Mouse (Mus musculus) layer of hippocampus, adult 18-20 months (tissue): ENCODE data around the gene Fam181b. TPM values are rescaled to one million over a fixed set of nuclear protein-coding genes. Genes with fewer than 3 reads are reported as not detected.

ENCODE experiments used
- DNase-seq, 2 experiments: peaks; one replicate each; pipeline ENCODE4 v3.0.0; 2022; ENCODE audit warnings: low spot score in 2 of 2
- long read RNA-seq: library from polyadenylated mRNA; stranded (forward); transcript quantifications from one replicate; pipeline ENCODE4 v2.0.0, GENCODE M21; 2021
- total RNA-seq, 2 experiments: library from RNA; stranded (reverse); gene quantifications; 2 replicates each; pipeline ENCODE4 v1.2.3; 2021

Fam181b gene
- 10 to 100 TPM; 21.7 to 21.9 TPM for total RNA-seq
- long read RNA-seq, transcript Fam181b-201 (1 exons, 2,003 nt) = major isoform, 35 of 35 reads
- long read RNA-seq, partial matches to known transcripts = 0 of 35 reads
- long read RNA-seq, other reads (novel, unspliced or antisense) = 0 of 35 reads

DNA sequence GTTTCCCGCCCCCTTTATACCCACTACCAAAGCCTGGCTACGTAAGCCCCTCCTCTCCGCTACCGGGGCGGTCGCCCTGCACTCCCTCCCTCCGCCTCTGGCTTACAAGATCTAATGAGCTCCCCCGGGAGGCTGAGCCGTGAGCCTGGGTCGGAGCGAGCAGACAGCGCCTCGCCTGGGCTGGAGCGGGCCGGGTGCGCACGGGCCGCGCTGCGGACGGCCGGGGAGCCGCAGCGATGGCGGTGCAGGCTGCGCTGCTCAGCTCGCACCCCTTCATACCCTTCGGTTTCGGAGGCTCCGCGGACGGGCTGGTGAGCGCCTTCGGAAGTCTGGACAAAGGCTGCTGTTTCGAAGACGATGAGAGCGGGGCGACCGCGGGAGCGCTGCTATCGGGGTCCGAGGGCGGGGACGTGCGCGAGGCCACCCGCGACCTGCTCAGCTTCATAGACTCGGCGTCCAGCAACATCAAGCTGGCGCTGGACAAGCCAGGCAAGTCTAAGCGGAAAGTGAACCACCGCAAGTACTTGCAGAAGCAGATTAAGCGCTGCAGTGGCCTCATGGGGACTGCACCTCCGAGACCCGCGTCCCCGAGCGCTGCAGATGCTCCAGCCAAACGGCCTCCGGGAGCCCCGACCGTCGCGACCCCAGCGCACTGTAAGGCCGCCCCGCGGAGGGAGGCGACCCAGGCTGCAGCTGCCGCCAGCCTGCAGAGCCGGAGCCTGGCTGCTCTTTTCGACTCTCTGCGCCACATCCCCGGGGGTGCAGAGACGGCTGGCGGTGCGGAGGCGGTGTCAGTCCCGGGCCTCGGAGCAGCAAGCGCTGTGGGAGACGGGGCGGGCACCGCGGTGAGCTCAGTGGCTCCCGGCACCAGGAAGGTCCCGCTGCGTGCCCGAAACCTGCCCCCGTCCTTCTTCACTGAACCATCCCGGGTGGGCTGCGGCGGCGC is at the start of gene Fam181b:
Gene Fam181b (plus strand): TSS at position 81 of the 946 bp plus-strand sequence.
- peak; percentile 63 for DNase-seq

DNA sequence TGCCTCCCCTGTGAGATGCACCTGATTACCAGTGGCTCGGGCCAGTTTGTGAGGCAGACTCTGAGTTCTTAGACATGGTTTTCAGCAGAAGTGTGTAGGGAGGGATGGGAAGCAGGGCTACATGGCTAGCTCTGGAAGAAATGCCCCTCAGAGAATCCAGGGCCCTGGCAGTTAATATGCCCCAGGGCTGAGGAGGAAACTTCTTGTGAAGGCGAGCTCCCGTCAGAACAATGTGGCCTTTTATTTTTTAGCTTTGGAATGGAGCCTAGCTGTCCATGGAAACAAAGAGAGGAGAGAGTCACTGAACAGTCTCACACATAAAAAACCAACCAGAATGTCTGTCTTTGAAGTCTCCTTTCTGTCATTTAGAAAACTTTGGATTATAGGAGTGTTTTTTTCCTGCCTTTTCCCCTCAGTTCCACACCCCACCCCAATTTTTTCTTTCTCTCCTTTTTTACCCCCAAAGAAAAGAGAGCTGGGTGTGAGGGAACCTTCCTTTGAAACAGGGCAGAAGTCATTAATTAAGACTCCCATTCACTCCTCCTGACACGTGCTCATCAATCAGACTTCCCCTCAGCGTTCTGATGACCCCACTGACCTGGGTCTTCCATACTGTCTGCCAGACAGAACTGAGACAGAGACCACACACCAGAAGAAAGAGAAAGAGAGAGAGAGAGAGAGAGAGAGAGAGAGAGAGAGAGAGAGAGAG is 41.7 kb upstream of the Fam181b start:
- DNase-seq = peak in 1 of 2 experiments; percentile 7

DNA sequence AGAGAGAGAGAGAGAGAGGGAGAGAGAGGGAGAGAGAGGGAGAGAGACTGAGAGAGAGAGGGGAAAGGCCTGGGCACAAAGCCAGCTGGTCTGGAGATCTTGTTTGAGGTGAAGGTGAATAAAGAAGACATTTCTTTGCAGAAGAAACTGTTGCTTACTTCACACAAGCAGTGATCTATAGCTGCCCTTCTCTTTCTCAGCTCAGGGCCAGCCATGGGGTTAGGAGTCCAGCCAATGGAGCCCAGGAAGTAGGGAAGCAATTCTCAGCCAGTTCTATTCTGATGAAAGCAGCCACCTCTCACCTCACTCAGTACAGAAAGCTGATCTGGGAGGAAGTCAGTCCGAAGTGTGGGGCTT is 41.2 kb upstream of the Fam181b start:
- DNase-seq = no peak

DNA sequence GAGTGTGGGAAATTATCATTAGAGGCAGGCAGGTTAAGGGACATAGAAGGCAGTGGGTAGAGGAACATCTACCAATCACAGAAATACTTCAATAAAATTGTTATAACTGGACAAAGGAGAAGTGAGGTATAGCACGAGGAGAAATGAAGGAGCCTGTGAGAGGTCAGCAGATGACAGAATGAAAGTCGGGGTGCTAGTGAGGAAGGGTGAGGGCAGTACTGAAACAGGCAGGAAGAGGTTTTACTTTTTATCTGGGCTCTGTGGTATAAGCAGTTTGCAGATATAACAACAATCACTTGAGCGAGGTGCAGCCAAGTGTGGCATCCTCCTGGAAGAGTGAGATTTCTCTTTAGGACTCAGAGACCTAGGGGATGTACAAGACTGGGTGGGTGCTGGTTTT is 40.1 kb upstream of the Fam181b start:
- DNase-seq = no peak

DNA sequence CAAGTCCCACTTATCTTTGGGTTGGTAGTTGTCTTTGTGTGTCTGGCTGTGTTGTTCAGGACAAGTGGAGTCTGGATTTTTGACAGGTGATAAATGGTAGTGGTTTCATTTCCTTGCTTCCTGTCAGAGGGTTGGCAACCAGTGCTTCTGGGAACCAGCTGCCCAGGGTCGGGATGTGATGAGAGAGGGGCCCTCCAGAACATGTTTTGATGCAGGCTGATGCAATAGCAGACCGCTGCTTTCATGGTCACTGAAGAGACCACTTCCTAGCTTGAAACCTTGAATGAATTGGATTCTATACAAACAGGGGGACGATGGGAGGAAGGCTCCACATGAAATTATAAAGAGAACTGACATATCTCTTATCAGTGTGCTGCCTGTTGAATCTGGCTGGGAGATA is 35.3 kb upstream of the Fam181b start:
- DNase-seq = no peak

DNA sequence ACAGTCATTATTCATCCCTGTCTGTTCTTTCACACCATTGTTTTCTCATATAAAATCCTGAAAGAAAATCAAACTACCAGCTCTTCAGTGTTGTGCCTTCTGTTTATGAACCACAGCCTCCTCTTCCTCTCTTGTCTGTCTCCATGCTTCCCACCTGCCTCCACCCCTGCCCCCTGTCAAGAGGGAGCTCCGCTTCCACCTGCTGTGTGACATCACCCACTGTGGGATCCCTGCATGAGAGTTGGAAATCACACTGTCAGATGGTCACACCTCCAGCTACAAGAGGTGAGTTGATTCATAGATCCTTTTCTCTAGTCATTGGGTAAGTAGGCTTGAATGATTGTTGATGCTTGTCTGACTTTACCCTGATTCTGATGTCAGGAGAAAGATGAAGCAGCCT is 34.9 kb upstream of the Fam181b start:
- no peak for DNase-seq

DNA sequence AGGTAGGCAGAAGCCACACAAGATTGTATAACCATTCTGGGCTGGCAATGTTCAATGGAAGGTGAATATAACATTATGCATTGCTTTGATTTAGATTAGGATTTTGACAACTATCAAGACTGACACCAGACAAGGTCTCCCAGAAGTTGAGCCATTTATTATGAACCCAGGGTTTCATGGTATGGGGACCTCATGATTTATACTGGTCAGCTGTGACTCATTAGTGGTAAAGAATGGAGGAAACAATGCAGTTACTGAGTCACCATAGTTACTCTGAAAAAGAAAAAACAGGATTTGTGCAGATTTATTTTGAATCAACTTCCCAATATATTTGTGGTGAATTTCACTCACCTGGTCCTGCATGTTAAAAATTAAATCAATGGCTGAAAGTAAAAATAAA is 18.8 kb upstream of the Fam181b start:
- DNase-seq = no peak

DNA sequence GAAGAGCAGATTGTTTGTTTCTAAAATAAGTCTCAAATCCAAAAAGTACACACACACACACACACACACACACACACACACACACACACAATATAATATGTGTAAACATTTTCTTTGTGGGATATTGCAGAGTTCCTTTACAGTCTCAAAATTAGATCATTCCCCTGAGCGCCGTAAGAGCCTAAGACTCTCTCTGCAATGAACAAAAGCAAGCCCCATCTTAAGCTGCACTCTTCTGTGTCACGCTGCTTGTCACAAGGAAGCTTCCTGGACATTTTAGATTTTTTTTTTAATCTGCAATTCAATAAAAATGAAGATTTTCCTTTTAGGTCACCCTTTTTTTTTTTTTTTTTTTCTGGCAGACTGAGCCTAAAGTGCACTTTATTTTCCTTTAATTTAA is 17.9 kb upstream of the Fam181b start:
- no peak for DNase-seq

DNA sequence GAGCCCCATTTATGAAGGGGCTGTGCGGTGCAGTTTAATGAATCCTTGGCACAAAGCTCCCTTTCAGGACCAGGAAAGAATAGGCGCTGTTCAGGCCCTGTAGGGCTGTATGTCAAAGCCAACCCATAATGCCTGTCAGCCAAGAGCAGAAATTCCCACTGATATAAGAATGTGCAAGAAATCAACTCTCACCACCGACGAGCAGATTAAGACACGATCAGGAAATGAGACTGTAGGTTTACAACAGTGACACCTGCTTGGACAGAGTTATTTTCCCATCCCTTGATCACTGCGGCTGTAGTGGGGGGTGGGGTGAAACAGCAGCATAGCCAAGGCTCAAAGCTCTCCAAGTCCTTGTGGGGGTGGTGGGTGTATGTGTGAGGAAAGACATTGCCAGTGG is 17.5 kb upstream of the Fam181b start:
- peak in 1 of 2 experiments; percentile 36 for DNase-seq

DNA sequence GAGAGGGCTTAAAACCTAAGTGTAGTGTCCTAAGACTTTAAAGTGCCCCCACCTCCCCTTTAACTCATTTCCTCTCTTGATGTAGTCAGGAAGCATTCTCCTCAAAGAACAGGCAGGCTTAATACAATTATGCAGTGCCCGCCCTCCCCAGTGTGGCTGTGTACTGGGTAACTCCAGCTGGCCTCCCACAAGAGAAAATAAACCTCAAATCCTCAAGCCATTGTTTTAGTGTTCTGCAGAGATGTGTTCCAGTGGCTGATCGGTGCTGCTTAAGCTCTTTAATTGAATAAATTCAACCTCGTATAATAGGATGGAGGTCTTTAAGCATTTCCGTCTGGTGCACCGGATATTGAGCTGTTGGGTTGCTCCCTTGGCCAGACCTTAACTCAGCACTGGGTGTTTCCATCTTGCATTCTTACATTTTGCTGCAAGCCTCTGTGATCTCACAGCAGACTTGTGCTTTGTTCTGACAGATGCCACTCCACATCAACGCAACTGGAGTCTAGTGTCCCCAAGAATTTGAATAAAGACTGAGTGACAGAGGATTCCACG is 12.1 kb upstream of the Fam181b start:
- no peak for DNase-seq

DNA sequence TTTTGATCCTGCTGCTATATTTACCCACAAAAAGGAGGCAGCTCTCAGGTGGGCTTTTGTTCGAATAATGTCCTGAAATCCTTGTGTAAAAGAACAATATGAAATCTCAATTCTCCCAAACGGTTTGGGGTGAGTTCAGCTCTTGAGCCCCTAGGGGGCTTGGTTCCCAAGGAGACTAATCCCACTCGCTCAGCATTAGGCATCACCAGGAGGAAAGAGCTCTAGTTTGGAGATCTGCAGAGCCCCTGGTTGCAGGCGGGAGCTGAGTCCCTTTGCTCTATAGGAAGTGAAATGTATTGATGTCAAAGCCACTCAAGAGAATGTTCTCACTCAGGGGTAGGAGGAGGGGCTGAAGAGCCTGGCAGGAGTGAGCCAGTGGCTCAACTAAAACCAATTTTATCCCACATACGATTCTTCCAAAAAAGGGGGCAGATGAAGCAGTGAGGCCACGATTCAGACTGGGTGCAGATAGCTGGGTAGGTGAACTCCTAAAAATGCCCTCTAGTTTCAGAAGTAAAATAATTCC is 3.2 kb upstream of the Fam181b start:
- no peak for DNase-seq

DNA sequence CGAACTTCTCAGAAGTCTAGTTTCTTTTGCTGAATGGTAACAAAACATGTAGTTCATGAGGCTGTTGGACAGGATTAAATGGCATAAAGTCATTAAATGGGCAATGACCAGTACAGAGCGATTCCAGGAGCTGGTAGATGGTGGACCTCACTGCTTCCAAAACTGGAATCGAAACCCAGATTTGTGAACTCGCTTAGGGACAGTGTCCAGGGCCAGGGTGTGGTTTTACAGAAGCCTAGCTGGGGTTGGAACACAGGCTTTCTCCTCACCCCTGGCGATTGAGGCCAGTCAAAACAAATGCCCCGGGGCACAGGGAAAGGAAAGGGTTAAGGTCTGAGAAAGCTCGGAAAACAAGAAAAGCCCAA is 263 bp upstream of the Fam181b start:
- DNase-seq = no peak

DNA sequence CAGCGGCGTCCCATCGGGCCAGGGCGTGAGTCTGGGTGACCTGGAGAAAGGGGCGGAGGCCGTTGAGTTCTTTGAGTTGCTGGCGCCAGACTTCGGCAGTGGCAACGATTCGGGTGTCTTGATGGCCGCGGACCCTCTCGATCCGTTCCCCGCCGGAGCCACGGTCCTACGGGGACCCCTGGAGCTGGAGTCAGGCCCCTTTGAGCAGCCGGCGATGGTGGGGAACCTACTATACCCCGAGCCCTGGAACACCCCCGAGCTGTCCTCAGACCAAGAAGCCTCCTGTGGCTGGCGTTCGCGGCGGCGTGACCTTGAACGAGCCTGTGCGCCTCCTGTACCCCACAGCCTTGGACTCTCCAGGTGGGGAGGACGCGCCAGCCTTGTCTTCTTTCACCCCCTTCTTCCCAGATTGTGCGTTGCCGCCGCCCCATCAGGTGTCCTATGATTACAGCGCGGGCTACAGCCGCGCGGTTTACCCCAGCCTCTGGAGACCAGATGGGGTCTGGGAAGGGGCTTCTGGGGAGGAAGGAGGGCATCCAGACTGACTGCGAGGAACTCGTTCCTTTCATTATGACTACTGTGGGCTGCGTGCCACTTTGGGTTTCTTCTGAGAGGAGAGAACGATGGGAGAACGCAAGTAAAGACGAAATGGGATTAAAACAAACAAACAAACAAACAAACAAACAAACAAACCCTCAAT is 1.2 kb downstream of the Fam181b start:
- no peak for DNase-seq

DNA sequence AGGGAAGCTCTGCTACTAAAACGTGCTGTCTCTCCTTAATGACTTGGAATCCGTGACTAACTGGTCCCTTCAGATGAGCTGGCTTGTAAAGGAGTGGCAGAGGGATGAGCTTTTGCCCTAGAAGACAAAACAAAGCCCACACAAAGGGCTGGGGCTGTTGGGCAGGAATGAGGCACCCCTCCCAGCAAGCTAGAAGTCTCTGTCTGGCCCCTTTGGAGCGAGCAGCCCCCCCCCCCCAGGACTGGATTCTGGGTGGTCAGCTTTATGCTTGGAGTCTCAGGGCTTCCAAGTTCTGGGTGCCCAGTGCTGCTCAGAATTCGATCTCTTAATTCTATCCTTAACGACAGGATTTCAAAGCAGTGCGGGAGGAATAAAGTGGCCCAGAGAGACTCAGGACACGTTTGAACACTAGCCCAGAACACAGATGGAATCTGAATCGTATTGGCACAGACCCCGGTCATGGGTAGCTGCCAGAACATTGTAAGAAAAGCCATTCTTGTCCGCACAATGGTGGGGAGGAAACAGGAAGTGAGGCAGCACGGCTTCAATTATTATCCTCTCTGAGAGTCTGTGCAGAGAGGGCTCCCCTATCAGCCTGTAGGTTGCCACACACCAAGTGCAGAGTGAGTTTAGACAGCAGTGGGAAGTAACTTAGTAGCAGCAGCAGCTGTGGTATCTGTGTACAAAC is 13.8 kb downstream of the Fam181b start:
- DNase-seq = peak; percentile 51 to 83

DNA sequence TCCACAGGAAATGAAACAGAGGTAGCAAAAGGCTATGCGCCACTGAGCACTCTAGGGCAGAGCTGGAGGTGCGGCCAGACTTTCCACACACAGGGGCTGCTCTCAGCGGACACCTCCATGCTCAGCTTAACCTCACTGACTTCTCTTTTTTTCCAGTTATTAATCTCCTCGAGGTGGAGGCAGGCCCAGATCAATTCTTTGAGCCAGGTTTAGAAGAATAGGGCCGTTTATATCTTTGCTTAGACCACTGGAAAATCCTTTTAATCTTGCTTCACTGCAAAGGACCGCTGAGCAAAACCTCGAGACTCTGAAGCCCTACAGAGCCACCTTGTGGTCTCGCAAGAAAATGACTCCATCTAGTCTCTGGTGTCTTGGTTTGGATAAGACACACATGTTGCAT is 15.8 kb downstream of the Fam181b start:
- DNase-seq = peak; percentile 6 to 75

DNA sequence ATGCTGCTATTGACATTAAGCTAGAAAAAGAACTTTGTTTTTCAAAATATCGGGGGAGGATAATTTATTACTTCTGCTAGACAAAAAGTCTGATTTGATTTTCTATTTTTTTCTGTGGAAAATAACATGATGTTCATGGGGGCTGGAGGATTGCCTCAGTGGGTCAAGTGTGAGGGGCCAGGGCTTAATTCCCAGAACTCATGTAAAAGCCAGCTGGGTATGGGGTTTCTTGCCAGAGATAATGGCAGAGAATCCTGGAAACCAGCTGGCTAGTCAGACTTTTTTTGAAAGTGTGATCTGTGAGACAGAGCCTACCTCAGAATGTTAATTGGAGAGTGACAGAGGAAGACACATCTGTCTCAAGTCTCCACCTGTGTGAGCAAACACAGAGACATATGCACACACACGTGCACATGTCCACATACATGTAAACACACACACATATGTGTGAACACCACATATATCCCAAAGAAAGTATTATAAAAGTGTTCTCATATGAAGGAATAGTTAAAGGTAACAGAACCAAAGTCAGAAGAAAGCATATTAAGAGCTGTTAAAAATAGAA is 25.2 kb downstream of the Fam181b start:
- no peak for DNase-seq

DNA sequence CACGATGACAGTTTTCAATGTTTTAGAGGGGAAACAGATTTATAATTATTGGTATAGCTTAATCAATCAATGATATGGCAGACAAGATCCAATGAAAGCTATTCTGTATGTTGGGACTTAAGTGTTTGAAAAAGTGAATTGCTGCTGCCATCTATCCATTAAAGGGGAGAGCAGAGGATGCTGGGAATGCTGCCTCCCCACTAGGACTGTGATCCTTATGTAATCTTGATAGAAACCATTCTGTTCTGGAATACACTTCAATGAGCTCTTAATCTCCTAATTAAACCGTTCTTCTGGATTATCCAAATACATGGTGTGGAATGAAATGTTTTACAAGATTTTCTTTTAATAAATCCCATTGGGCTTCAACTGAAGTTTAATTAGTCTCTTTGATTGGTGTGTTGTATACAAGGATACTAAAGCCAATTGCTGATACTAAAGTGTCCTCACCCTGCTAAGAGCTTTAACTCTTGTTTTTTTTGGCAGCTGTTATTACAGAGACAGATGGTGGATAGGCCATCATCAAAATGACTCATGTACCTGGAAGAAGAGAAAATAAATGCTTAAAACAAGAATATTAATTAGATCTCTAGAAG is 30.8 kb downstream of the Fam181b start:
- DNase-seq = no peak

DNA sequence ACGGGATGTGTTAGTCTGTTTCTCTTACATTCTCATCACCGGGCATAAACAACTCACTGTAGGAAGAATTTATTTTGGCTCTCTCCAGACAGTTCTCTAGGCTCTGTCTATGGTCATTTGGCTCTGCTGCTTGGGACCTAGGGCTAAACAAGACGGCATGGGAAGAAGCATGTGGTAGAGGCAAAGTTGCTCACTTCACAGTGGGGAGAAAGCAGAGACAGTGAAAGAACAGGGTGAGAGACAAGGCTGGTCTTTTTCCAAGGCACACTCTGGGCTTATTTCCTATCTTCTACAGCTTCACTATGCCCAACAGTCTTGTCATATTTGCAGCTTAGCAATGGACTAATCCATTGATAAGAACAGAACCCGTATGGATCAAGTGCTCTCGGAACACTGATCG is 31.4 kb downstream of the Fam181b start:
- no peak for DNase-seq

DNA sequence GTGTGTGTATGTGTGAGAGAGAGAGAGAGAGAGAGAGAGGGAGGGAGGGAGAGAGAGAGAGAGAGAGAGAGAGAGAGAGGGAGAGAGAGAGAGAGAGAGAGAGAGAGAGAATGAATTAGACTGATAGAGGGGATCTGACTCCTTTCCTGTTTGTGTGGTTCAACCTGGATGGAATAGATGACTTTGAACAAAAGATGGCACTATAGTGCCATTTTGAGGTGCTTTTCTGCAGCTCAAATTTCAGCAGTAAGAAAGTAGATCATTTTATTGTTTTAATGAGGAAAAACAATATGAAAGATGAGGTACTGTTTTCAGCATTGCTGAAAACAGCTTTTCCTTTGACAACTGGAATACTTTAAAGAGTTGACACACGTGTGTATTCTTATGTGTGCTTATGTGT is 37.9 kb downstream of the Fam181b start:
- no peak for DNase-seq

DNA sequence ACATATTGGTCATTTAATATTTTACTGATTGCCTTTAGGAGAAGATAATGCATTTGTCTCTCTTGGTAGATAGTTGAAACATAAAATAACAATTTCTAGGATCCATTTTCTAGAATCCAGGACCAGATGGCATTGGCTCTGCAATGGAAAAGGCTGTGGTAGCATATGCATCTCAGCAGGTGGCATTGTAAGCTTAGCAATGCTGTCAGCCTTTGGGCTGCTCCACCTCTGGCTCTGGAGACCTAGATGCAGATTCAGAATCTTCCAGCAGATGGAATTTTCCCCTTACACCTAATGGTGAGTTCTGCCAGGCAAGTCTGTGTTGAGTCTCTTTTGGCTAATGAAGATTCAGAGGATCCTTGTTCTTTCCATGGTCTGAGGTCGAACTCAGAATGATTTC is 44.3 kb downstream of the Fam181b start:
- DNase-seq = peak in 1 of 2 experiments; percentile 21
